14 mouse cellular contexts compared by ENCODE assay signal in genomic region chr9:100357553-100357952, GRCm38 (mm10).
DNase-seq lines count a peak whose midpoint lies in the region; ATAC-seq lines count a peak whose summit lies in the region.
"Had no signal": no experiment of that assay in that cellular context is flagged by ENCODE, and none has a peak within 500 bp of the region (broad histone marks: within the 10 kb centered on the region; RNA-seq: fewer than 3 reads in every experiment).

No protein-coding gene starts in this region.

- peaks cover 3% of the 10 kb centered on the region; the same call in 1 of the 2 replicates for H3K4me1 ChIP-seq in heart, embryonic 15.5 days (replicated peaks)
- peaks cover 10% of the 10 kb centered on the region for H3K4me1 ChIP-seq in midbrain, embryonic 12.5 days
- H3K4me1 ChIP-seq: kidney, embryonic 15.5 days; neural tube, embryonic 13.5 days had no signal

- DNase-seq in embryo, embryonic 10.5 days (ENCODE audit: low spot score): peak; percentile 7
- DNase-seq in embryo, embryonic 10 days (ENCODE audit: low spot score): no peak
- no peak for DNase-seq in heart, adult 8-10 months (ENCODE audit: low spot score)
- peak; percentile 11 for DNase-seq in embryo, embryonic 11 days
- DNase-seq in cerebellum, postnatal 4 days (ENCODE audit: low spot score in 2 of 2): no peak
- no peak for DNase-seq in adrenal gland, postnatal 4 days (ENCODE audit: low spot score in 2 of 2)
- DNase-seq: adrenal gland, adult 2 months; cerebellum, postnatal 10 days; liver, postnatal 0 days; right cerebral cortex, adult 18-20 months had no signal

- H3K4me3 ChIP-seq in heart, embryonic 15.5 days: peak overlapping the region; percentile 23
- H3K4me3 ChIP-seq in midbrain, embryonic 12.5 days: no peak overlapping the region
- H3K4me3 ChIP-seq: kidney, embryonic 15.5 days; neural tube, embryonic 13.5 days had no signal

- no peaks in the 10 kb centered on the region for H3K27me3 ChIP-seq in heart, embryonic 15.5 days
- peaks cover 47% of the 10 kb centered on the region for H3K27me3 ChIP-seq in midbrain, embryonic 12.5 days
- H3K27me3 ChIP-seq: kidney, embryonic 15.5 days; neural tube, embryonic 13.5 days had no signal

- no peak overlapping the region for H3K9ac ChIP-seq in heart, embryonic 15.5 days
- no peak overlapping the region for H3K9ac ChIP-seq in midbrain, embryonic 12.5 days (replicated peaks)
- H3K9ac ChIP-seq: kidney, embryonic 15.5 days; liver, postnatal 0 days; neural tube, embryonic 13.5 days had no signal

- H3K9me3 ChIP-seq in heart, embryonic 15.5 days (replicated peaks): no peaks in the 10 kb centered on the region
- no peaks in the 10 kb centered on the region for H3K9me3 ChIP-seq in midbrain, embryonic 12.5 days
- H3K9me3 ChIP-seq: kidney, embryonic 15.5 days; neural tube, embryonic 13.5 days had no signal

- ATAC-seq in heart, embryonic 15.5 days (replicated peaks; ENCODE audit: insufficient number of reproducible peaks, insufficient read depth, low FRiP score, low read depth): no peak
- ATAC-seq in midbrain, embryonic 12.5 days (ENCODE audit: low FRiP score, low read depth): no peak
- ATAC-seq: liver, postnatal 0 days had no signal

- H3K4me2 ChIP-seq in heart, embryonic 15.5 days: peak overlapping the region; percentile 50
- peak overlapping the region; percentile 29 for H3K4me2 ChIP-seq in midbrain, embryonic 12.5 days (replicated peaks)
- H3K4me2 ChIP-seq: kidney, embryonic 15.5 days; neural tube, embryonic 13.5 days had no signal

- no peaks in the 10 kb centered on the region for H3K36me3 ChIP-seq in heart, embryonic 15.5 days
- no peaks in the 10 kb centered on the region for H3K36me3 ChIP-seq in midbrain, embryonic 12.5 days
- H3K36me3 ChIP-seq: kidney, embryonic 15.5 days; neural tube, embryonic 13.5 days had no signal

- H3K27ac ChIP-seq in heart, embryonic 15.5 days: no peak overlapping the region
- no peak overlapping the region for H3K27ac ChIP-seq in midbrain, embryonic 12.5 days (replicated peaks)
- H3K27ac ChIP-seq: kidney, embryonic 15.5 days; neural tube, embryonic 13.5 days had no signal

- 24% methylated on average over 12 of the region's 12 CpGs for WGBS in heart, embryonic 15.5 days
- 16% methylated on average over 12 of the region's 12 CpGs for WGBS in midbrain, embryonic 12.5 days

Comparison
In these comparisons a context has a peak if more than half of its experiments do, and no peak if none do; other contexts are left out.
1. DNase-seq: peak in embryo, embryonic 10.5 days (single experiment) and embryo, embryonic 11 days (single experiment); none in embryo, embryonic 10 days (single experiment), heart, adult 8-10 months (single experiment), cerebellum, postnatal 4 days (0 of 2) and adrenal gland, postnatal 4 days (0 of 2).